Mouse (Mus musculus): ENCODE measurements around the gene Fam111a. TPM values are rescaled to one million over a fixed set of nuclear protein-coding genes. Genes with fewer than 3 reads are reported as not detected.

Gene Fam111a
- polyA plus RNA-seq (2017; shearing (Covaris generic)): 26.0 TPM

GRCm38 (mm10) chr19:12545440-12545839, at the start of gene Fam111a:
TSS of gene Fam111a (plus strand) at chr19:12545740.

GRCm38 (mm10) chr19:12501370-12502347, 43.9 kb upstream of the Fam111a start, which contains the start of gene Dtx4:
TSS of gene Dtx4 (minus strand) at chr19:12501454.

DNA sequence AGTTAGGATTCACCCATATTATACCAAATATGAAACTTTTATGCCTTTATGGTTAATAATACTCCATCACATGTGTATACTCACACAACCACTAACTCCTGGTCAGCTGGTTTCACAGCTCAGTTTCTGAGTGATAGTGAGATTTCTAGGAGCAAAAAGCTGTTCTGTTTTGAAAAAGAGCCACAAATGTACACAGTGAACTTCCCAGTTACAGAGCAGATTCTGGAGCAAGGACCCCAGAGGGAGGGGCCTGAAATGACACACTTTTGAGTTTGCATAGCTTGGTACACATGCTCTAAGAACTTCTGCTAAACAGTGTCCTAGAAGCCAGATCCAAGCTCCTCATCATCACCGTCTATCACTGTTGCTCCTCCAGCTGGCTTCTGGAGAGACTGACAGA, 54.1 kb downstream of the Fam111a start, which contains the start of gene Gm4952:
Gene Gm4952 (plus strand): TSS at position 301 of the 400 bp plus-strand sequence.

DNA sequence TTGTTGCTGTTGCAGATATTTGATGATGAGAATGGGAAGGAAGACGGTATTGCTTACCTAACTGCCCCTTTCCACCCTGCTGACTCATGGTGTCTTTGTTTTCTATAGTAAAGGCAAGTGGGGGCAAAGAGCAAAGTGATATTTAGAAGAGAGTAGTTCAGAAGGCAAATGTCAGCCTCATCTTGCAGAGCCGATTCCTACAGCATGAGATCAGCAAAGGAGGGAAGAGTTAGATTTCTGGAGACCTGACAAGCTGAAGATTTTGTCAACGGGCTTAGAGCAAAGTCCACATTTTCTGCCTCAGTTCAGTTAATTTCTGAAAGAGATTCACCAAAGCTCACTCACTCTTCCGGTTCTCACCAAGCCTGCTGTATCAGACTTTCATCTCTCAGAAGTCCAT, 87.6 kb downstream of the Fam111a start, which contains the start of gene Glyat:
Gene Glyat (plus strand): TSS at position 133 of the 400 bp plus-strand sequence.

Other genes starting within 250 kb of the Fam111a start
- gene Olfr1436, start 246.6 kb upstream of the Fam111a start, polyA plus RNA-seq (2017; shearing (Covaris generic)): not detected
- not detected for gene Olfr1437, start 220.6 kb upstream of the Fam111a start, polyA plus RNA-seq (2017; shearing (Covaris generic))
- gene Olfr1438-ps1, start 209.8 kb upstream of the Fam111a start, polyA plus RNA-seq (2017; shearing (Covaris generic)): 0.16 TPM
- gene Olfr1440, start 158.5 kb upstream of the Fam111a start, polyA plus RNA-seq (2017; shearing (Covaris generic)): 0.26 TPM
- not detected for gene Olfr1441, start 128.3 kb upstream of the Fam111a start, polyA plus RNA-seq (2017; shearing (Covaris generic))
- 0.26 TPM for gene Pfpl, start 117.8 kb upstream of the Fam111a start, polyA plus RNA-seq (2017; shearing (Covaris generic))
- gene Mpeg1, start 85.0 kb upstream of the Fam111a start, polyA plus RNA-seq (2017; shearing (Covaris generic)): not detected
- gene Dtx4, start 44.3 kb upstream of the Fam111a start, polyA plus RNA-seq (2017; shearing (Covaris generic)): 31.1 TPM
- not detected for gene Gm4952, start 54.2 kb downstream of the Fam111a start, polyA plus RNA-seq (2017; shearing (Covaris generic))
- gene Glyat, start 87.6 kb downstream of the Fam111a start, polyA plus RNA-seq (2017; shearing (Covaris generic)): not detected
- 0.16 TPM for gene Olfr1442, start 124.7 kb downstream of the Fam111a start, polyA plus RNA-seq (2017; shearing (Covaris generic))
- not detected for gene Olfr1443, start 132.4 kb downstream of the Fam111a start, polyA plus RNA-seq (2017; shearing (Covaris generic))
- gene Keg1, start 150.0 kb downstream of the Fam111a start, polyA plus RNA-seq (2017; shearing (Covaris generic)): not detected
- not detected for gene Cntf, start 219.9 kb downstream of the Fam111a start, polyA plus RNA-seq (2017; shearing (Covaris generic))